ENCODE assay signal across 12 mouse cellular contexts in genomic region chr5:107869701-107870100, GRCm38 (mm10). TPM values are rescaled to one million over a fixed set of nuclear protein-coding genes. Genes with fewer than 3 reads are reported as not detected.
DNase-seq lines count a peak whose midpoint lies in the region; ATAC-seq and TF ChIP-seq lines count a peak whose summit lies in the region.
"Had no signal": no experiment of that assay in that cellular context is flagged by ENCODE, and none has a peak within 500 bp of the region (broad histone marks: within the 10 kb centered on the region; RNA-seq: fewer than 3 reads in every experiment).

No protein-coding gene starts in this region.

- H3K9ac ChIP-seq in heart, adult 2 months (ENCODE audit: low read depth, low read length) = no peak overlapping the region

- DNase-seq in heart, adult 2 months = no peak
- DNase-seq in heart, postnatal 36 days = no peak
- peak; percentile 12 to 13 for DNase-seq in lung, adult 18-20 months
- DNase-seq in lung, postnatal 10 days = no peak
- DNase-seq in thymus, postnatal 25 days = no peak
- no peak for DNase-seq in right cerebral cortex, postnatal 25 days

- H3K36me3 ChIP-seq in heart, adult 2 months (ENCODE audit: control insufficient read depth, insufficient read depth, low read length) = peaks cover 8% of the 10 kb centered on the region
- H3K36me3 ChIP-seq: neural tube, embryonic 13.5 days; stomach, embryonic 15.5 days had no signal

- peaks cover 2% of the 10 kb centered on the region for H3K4me1 ChIP-seq in heart, adult 2 months (ENCODE audit: control insufficient read depth, insufficient read depth, low read length)
- H3K4me1 ChIP-seq in bone marrow macrophage, adult 2 months (ENCODE audit: control insufficient read depth, insufficient read depth, low read length) = peaks cover 44% of the 10 kb centered on the region

- TF ChIP-seq EP300 in heart, adult 2 months (IDR thresholded peaks at IDR 0.05; ENCODE audit: insufficient read depth, low read depth, low read length) = no peak

- no peak for TF ChIP-seq CTCF in heart, adult 2 months (IDR thresholded peaks at IDR 0.05)
- no peak for TF ChIP-seq CTCF in bone marrow macrophage, adult 2 months (IDR thresholded peaks at IDR 0.05; ENCODE audit: low read depth, low read length)

- H3K4me3 ChIP-seq in heart, adult 2 months = peak overlapping the region; percentile 82; the same call in 1 of the 2 replicates
- H3K4me3 ChIP-seq in bone marrow macrophage, adult 2 months (ENCODE audit: insufficient read depth, low read length) = 0 out of 2 replicates have a peak overlapping the region, but pooled peaks have one; percentile 15

- H3K27ac ChIP-seq in heart, adult 2 months = no peak overlapping the region; the same call in 1 of the 2 replicates
- H3K27ac ChIP-seq in bone marrow macrophage, adult 2 months (ENCODE audit: insufficient read depth, low read depth, low read length) = peak overlapping the region; percentile 63

- no peak for TF ChIP-seq POLR2A in heart, adult 2 months (IDR thresholded peaks at IDR 0.05; ENCODE audit: insufficient read depth, low read depth, low read length)
- TF ChIP-seq POLR2A in bone marrow macrophage, adult 2 months (IDR thresholded peaks at IDR 0.05; ENCODE audit: borderline replicate concordance, low read depth, low read length) = no peak

- H3K27me3 ChIP-seq in heart, adult 2 months (ENCODE audit: control insufficient read depth, insufficient read depth, low read length) = no peaks in the 10 kb centered on the region
- H3K27me3 ChIP-seq: stomach, embryonic 15.5 days had no signal

- intact Hi-C loops in heart, adult 2 months (cut with DNase I) = loop anchor here (2.0 to 5.0 kb wide), 2 partner anchors 31 to 62 kb away; partner anchors contain the start of gene Rpl5
- intact Hi-C loops in heart, postnatal 36 days (cut with DNase I) = loop anchor here (2.0 kb wide), 1 partner anchor 31 kb away; the partner anchor contains the start of gene Rpl5

- WGBS in heart, adult 2 months = 48% methylated on average over 2 of the region's 2 CpGs

- peak; percentile 16 for ATAC-seq in megakaryocyte, adult 5-6 weeks (ENCODE audit: poor library complexity, severe bottlenecking)

- no peaks in the 10 kb centered on the region for H3K79me2 ChIP-seq in heart, adult 2 months (replicated peaks; ENCODE audit: control insufficient read depth, insufficient read depth, low read length)

RNA-seq across cellular contexts. Expression of gene Evi5, which starts 5.2 kb away (rescaled TPM):
- 10 to 100 TPM; 20.5 to 21.7 TPM for total RNA-seq in heart, adult 2 months (2021)
- 7.4 and 11.6 TPM in 2 replicates for polyA plus RNA-seq in heart, adult 2 months (2012; rRNA removed)
- 10 to 100 TPM; 19.5 to 21.5 TPM for total RNA-seq in heart, postnatal 36 days (2021)
- polyA plus RNA-seq in bone marrow macrophage, adult 2 months (2012; ENCODE audit: insufficient read depth, insufficient read length, missing spikeins) = 30.7 and 34.6 TPM in 2 replicates
- total RNA-seq in megakaryocyte, adult 5-6 weeks (2015) = 53.0 and 55.2 TPM in 2 replicates
- total RNA-seq in megakaryocyte, adult 5-6 weeks (2017) = 43.8 and 44.6 TPM in 2 replicates

RNA-seq across cellular contexts. Expression of gene Rpl5, which starts 30.6 kb away (rescaled TPM):
- total RNA-seq in heart, adult 2 months (2021) = 10 to 100 TPM; 29.2 to 31.4 TPM
- 12.5 and 20.4 TPM in 2 replicates for polyA plus RNA-seq in heart, adult 2 months (2012; rRNA removed)
- 10 to 100 TPM; 29.9 to 37.3 TPM for total RNA-seq in heart, postnatal 36 days (2021)
- 54.3 and 57.8 TPM in 2 replicates for polyA plus RNA-seq in bone marrow macrophage, adult 2 months (2012; ENCODE audit: insufficient read depth, insufficient read length, missing spikeins)
- 281 and 294 TPM in 2 replicates for total RNA-seq in megakaryocyte, adult 5-6 weeks (2015)
- 116 and 124 TPM in 2 replicates for total RNA-seq in megakaryocyte, adult 5-6 weeks (2017)

RNA-seq across cellular contexts. Expression of gene Ube2d2b, which starts 39.8 kb away (rescaled TPM):
- not detected for total RNA-seq in heart, adult 2 months (2021)
- 0.08 and 0.18 TPM in 2 replicates for polyA plus RNA-seq in heart, adult 2 months (2012; rRNA removed)
- total RNA-seq in heart, postnatal 36 days (2021) = not detected
- polyA plus RNA-seq in bone marrow macrophage, adult 2 months (2012; ENCODE audit: insufficient read depth, insufficient read length, missing spikeins) = not detected in 2 replicates
- not detected in 2 replicates for total RNA-seq in megakaryocyte, adult 5-6 weeks (2015)
- total RNA-seq in megakaryocyte, adult 5-6 weeks (2017) = 0.07 TPM in 1 of 2 replicates, not detected in the other
- total RNA-seq: left cerebral cortex, postnatal 36 days; megakaryocyte progenitor cell, adult 5-6 weeks had no signal
- polyA plus RNA-seq: neural tube, embryonic 13.5 days had no signal

Comparison
In these comparisons a context has a peak if more than half of its experiments do, and no peak if none do; other contexts are left out.
1. DNase-seq: peak in lung, adult 18-20 months (2 of 2); none in heart, adult 2 months (0 of 2), heart, postnatal 36 days (0 of 2), lung, postnatal 10 days (single experiment), thymus, postnatal 25 days (single experiment) and right cerebral cortex, postnatal 25 days (single experiment).